Mouse (Mus musculus): ENCODE data around the gene Galm.

- TF ChIP-seq CTCF (IDR thresholded peaks at IDR 0.05; ENCODE audit: insufficient read depth, low read length): no peak
- TF ChIP-seq POLR2A (IDR thresholded peaks at IDR 0.05; ENCODE audit: borderline replicate concordance, extremely low read depth, low read depth, low read length): no peak
Measured at GRCm38 (mm10) chr17:80160454-80160853, 33.2 kb downstream of the Galm start.

Data from lung, adult 2 months (tissue).